Mouse (Mus musculus) MEL (cell line): ENCODE measurements around the gene Vps72.

ENCODE experiments used
- CHD2 ChIP-seq: IDR thresholded peaks from 2 replicates; pipeline ENCODE4 v1.6.1; 2011; ENCODE audit warnings: low read length, improper control_type of control experiment
- EP300 ChIP-seq, 2 experiments: IDR thresholded peaks; 2 replicates each; pipeline ENCODE4 v1.6.1; 2011; ENCODE audit warnings: improper control_type of control experiment in 2 of 2, low read length in 2 of 2, low read depth in 1 of 2, mild to moderate bottlenecking in 1 of 2
- POLR2A ChIP-seq, 2 experiments: IDR thresholded peaks; 2 replicates each; pipeline ENCODE4 v1.6.1; 2011 to 2012; ENCODE audit warnings: low read length in 2 of 2, mild to moderate bottlenecking in 2 of 2, control low read depth in 1 of 2, improper control_type of control experiment in 1 of 2, low read depth in 1 of 2, moderate library complexity in 1 of 2; ENCODE audit not compliant: control insufficient read depth in 1 of 2, insufficient read depth in 1 of 2, poor library complexity in 1 of 2
- USF1 ChIP-seq: IDR thresholded peaks from 2 replicates; pipeline ENCODE4 v1.6.1; 2014; ENCODE audit warnings: low read depth, mild to moderate bottlenecking, inconsistent platforms, low read length, improper control_type of control experiment, moderate library complexity

- TF ChIP-seq CHD2 (no peak), USF1 (no peak), POLR2A (IDR thresholded peaks at IDR 0.05; ENCODE audit: control insufficient read depth in 1 of 2, insufficient read depth in 1 of 2, low read depth in 1 of 2, low read length in 2 of 2, poor library complexity in 1 of 2) (no peak), EP300 (IDR thresholded peaks at IDR 0.05; ENCODE audit: low read depth in 1 of 2, low read length in 2 of 2) (no peak)
These were observed 6.9 kb downstream of the Vps72 start for GRCm38 (mm10) chr3:95117751-95118150.
